Mouse (Mus musculus) kidney, postnatal 0 days (tissue): ENCODE measurements around the gene Gmds. TPM values are rescaled to one million over a fixed set of nuclear protein-coding genes. Genes with fewer than 3 reads are reported as not detected.
A peak's percentile ranks its signal among the peaks of the same experiment; 100 is the strongest.

ENCODE experiments used
- ATAC-seq: fragments of 200-750 bp; cut with Nextera tagmentation; replicated peaks from 2 replicates; pipeline ENCODE4 v1.8.0; 2017; ENCODE audit warnings: low read depth, moderate number of reproducible peaks, moderate TSS enrichment, moderate library complexity; ENCODE audit not compliant: low FRiP score
- DNase-seq: peaks from one replicate; pipeline ENCODE4 v3.0.0-alpha.2; 2016; ENCODE audit warnings: low spot score
- H3K27ac ChIP-seq: fragments of 300-500 bp; sonication (generic); 2 replicates; pipeline ENCODE4 v1.5.1; 2014; ENCODE audit warnings: mild to moderate bottlenecking
- H3K27me3 ChIP-seq: fragments of 300-500 bp; sonication (generic); 2 replicates; pipeline ENCODE4 v1.6.1; 2014; ENCODE audit warnings: low read length, mixed read lengths; ENCODE audit not compliant: insufficient read depth
- H3K36me3 ChIP-seq: fragments of 300-500 bp; sonication (generic); 2 replicates; pipeline ENCODE4 v1.6.1; 2014; ENCODE audit warnings: low read length, mixed read lengths; ENCODE audit not compliant: insufficient read depth
- H3K4me1 ChIP-seq: fragments of 300-500 bp; sonication (generic); replicated peaks from 2 replicates; pipeline ENCODE4 v1.6.1; 2014; ENCODE audit warnings: antibody characterized with exemption, low read length, mixed read lengths; ENCODE audit not compliant: insufficient read depth
- H3K4me2 ChIP-seq: fragments of 300-500 bp; sonication (generic); 2 replicates; pipeline ENCODE4 v1.6.1; 2014; ENCODE audit warnings: mild to moderate bottlenecking, low read length, moderate library complexity, mixed read lengths
- H3K4me3 ChIP-seq: fragments of 300-500 bp; sonication (generic); replicated peaks from 2 replicates; pipeline ENCODE4 v1.5.1; 2014; ENCODE audit warnings: low read depth, low read length
- H3K9ac ChIP-seq: fragments of 300-500 bp; sonication (generic); 2 replicates; pipeline ENCODE4 v1.6.1; 2014; ENCODE audit warnings: low read depth, low read length
- H3K9me3 ChIP-seq: fragments of 300-500 bp; sonication (generic); replicated peaks from 2 replicates; pipeline ENCODE4 v1.6.1; 2016; ENCODE audit warnings: low read length, inconsistent platforms, mixed read lengths
- CTCF ChIP-seq: IDR thresholded peaks from 2 replicates; pipeline ENCODE4 v1.5.1; 2016; ENCODE audit warnings: antibody characterized with exemption, low read depth, mild to moderate bottlenecking, moderate library complexity
- whole genome bisulfite sequencing: fragments of 180-500 bp; shearing (Covaris S2); extraction: QIAGEN DNeasy Blood & Tissue Kit; methylation state at CpG from one replicate; pipeline ENCODE4 v1.1.7; 2014; 5-methylcytosine and 5-hydroxymethylcytosine counted together
- polyA plus RNA-seq: library from polyadenylated mRNA; unstranded; fragments of >200 nt; fragmentation: Nextera tagmentation; extraction: Ambion mirVana; gene quantifications from 2 replicates; pipeline ENCODE4 v1.2.1, GENCODE M21; 2015

Gmds gene
- polyA plus RNA-seq: 32.7 and 36.9 TPM in 2 replicates

DNA sequence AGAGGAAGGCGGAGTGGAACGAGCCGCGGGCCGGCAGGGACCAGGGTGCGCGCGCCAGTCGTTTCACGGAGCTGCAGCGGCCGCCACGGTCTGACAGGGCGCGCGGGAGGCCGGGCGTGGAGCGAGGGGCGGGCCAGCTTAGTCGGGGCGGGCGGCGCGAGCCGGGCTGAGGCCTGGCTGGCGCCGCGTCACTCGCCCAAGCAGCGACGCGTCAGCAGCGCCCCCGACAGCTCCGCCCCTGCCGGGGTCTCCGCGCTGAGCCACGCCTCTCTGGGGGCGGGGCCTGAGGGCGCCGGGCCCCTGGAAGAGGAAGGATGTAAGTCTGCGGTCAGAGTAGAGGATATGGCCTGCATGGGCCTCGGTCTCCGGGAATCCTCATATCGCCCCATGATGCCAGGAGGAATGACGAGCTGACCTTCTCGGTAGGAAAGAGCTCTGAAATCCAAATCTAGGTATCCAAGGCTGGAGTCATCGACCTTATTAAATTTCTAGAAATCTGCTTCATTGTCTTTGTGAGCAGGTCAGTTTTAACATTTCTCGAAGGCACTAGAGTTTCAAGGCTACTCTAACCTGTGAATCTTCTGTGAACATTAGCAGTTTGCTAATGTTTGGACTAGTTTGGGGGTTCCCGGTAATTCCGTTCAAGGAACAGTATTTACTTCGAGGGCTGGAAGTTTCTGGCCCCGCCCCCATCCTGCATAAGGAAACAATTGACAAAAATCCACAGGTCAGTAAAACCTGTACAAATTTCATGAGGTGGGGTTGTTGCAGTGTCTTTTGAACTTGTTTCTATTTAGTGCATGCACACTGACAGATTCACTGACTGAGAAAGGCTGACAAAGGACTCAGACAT is at the start of gene Gmds:
Gene Gmds, minus strand, starts transcription at position 228 of the 853 bp plus-strand sequence.
- DNase-seq: peak; percentile 97
- ATAC-seq: peak; percentile 99

GRCm38 (mm10) chr13:32385421-32386092 is 47.0 kb upstream of the Gmds start:
- Histone ChIP-seq H3K4me3 (no peak overlapping the region), H3K4me1 (no peaks in the 10 kb centered on the region), H3K27ac (no peak overlapping the region), H3K9ac (no peak overlapping the region), H3K27me3 (no peaks in the 10 kb centered on the region), H3K9me3 (no peaks in the 10 kb centered on the region), H3K36me3 (no peaks in the 10 kb centered on the region), H3K4me2 (no peak overlapping the region)
- ATAC-seq (no peak), DNase-seq (peak; percentile 10)
- WGBS: 59% methylated on average over 4 of the region's 4 CpGs
- TF ChIP-seq CTCF: no peak

More for the DNA sequence above, at the start of gene Gmds:
- Histone ChIP-seq H3K9ac (peak within 1 kb of the TSS; percentile 82), H3K27ac (peak within 1 kb of the TSS; percentile 78; the same call in 1 of the 2 replicates), H3K4me3 (peak within 1 kb of the TSS; percentile 83), H3K4me1 (no peaks in the 10 kb centered on the region; the same call in 1 of the 2 replicates), H3K27me3 (no peaks in the 10 kb centered on the region), H3K36me3 (no peaks in the 10 kb centered on the region), H3K4me2 (peak within 1 kb of the TSS; percentile 95), H3K9me3 (no peaks in the 10 kb centered on the region)
- no peak; the same call in 1 of the 2 replicates for TF ChIP-seq CTCF
- 2% methylated on average over 46 of the region's 55 CpGs for WGBS

GRCm38 (mm10) chr13:32382227-32383010 is 43.9 kb upstream of the Gmds start:
- WGBS: 53% methylated on average over 6 of the region's 6 CpGs
- Histone ChIP-seq H3K36me3 (no peaks in the 10 kb centered on the region), H3K4me2 (no peak overlapping the region), H3K9ac (no peak overlapping the region), H3K27me3 (no peaks in the 10 kb centered on the region), H3K9me3 (no peaks in the 10 kb centered on the region), H3K4me1 (no peaks in the 10 kb centered on the region), H3K27ac (no peak overlapping the region), H3K4me3 (no peak overlapping the region)
- DNase-seq (no peak), ATAC-seq (no peak)
- no peak for TF ChIP-seq CTCF

GRCm38 (mm10) chr13:32378634-32379033 is 40.1 kb upstream of the Gmds start:
- 90% methylated on average over 1 of the region's 1 CpGs for WGBS
- no peaks in the 10 kb centered on the region for H3K27me3 ChIP-seq
- no peak for ATAC-seq
- H3K9ac ChIP-seq: no peak overlapping the region
- H3K9me3 ChIP-seq: no peaks in the 10 kb centered on the region
- no peak overlapping the region for H3K27ac ChIP-seq
- no peak overlapping the region for H3K4me3 ChIP-seq
- no peak for TF ChIP-seq CTCF
- H3K4me1 ChIP-seq: no peaks in the 10 kb centered on the region
- DNase-seq: no peak
- no peak overlapping the region for H3K4me2 ChIP-seq
- no peaks in the 10 kb centered on the region for H3K36me3 ChIP-seq

DNA sequence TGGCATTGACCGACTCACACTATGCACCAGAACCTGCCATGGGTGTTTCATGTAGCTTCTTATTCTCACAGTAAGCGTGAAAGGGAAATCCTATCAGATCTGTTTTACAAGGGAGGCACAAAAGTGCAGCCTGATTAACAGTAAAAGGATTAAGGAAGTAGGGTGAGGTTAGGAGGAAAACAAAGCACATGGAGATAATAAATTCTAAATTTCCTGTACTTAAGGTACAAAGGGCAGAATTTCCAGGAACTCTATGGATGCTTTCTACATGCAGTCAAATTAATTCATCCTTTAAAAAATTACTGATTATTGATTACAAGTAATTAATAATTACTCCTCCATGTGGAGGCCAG is 34.0 kb upstream of the Gmds start:
- no peaks in the 10 kb centered on the region for H3K9me3 ChIP-seq
- no peak for TF ChIP-seq CTCF
- H3K4me3 ChIP-seq: no peak overlapping the region
- no peaks in the 10 kb centered on the region for H3K27me3 ChIP-seq
- WGBS: 76% methylated on average over 2 of the region's 2 CpGs
- no peak for DNase-seq
- no peak overlapping the region for H3K4me2 ChIP-seq
- no peaks in the 10 kb centered on the region for H3K36me3 ChIP-seq
- no peaks in the 10 kb centered on the region for H3K4me1 ChIP-seq
- no peak overlapping the region for H3K27ac ChIP-seq
- ATAC-seq: no peak
- no peak overlapping the region for H3K9ac ChIP-seq
